Mouse (Mus musculus): ENCODE measurements around the gene Defb19. TPM values are rescaled to one million over a fixed set of nuclear protein-coding genes. Genes with fewer than 3 reads are reported as not detected.

The Defb19 gene
- polyA plus RNA-seq, 1 experiment from 2014 or later, result not detected

GRCm38 (mm10) chr2:152600076-152600475, 20.0 kb upstream of the Defb19 start:
- 90% methylated on average over 6 of the region's 6 CpGs for WGBS
- DNase-seq (ENCODE audit: low spot score) (no peak), ATAC-seq (no peak)

GRCm38 (mm10) chr2:152599299-152599698, 19.2 kb upstream of the Defb19 start, which contains the start of gene Defb45:
Defb45 (minus strand) TSS chr2:152599399.
- no peaks in the 10 kb centered on the region for H3K36me3 ChIP-seq (ENCODE audit: control insufficient read depth, insufficient read depth, low read length)
- H3K9ac ChIP-seq (ENCODE audit: low read length), result no peak within 1 kb of the TSS
- H3K27me3 ChIP-seq (replicated peaks; ENCODE audit: control insufficient read depth, insufficient read depth, low read length), result no peaks in the 10 kb centered on the region
- H3K4me1 ChIP-seq (ENCODE audit: control insufficient read depth, insufficient read depth, low read length), result no peaks in the 10 kb centered on the region
- H3K27ac ChIP-seq (ENCODE audit: low read depth, low read length), result no peak within 1 kb of the TSS
- no peak within 1 kb of the TSS for H3K4me2 ChIP-seq (ENCODE audit: low read length)
- no peaks in the 10 kb centered on the region for H3K9me3 ChIP-seq (replicated peaks; ENCODE audit: control insufficient read depth, low read length)
- no peak within 1 kb of the TSS for H3K4me3 ChIP-seq (ENCODE audit: low read depth, low read length)
- no peak for DNase-seq (ENCODE audit: low spot score)
- 70% methylated on average over 7 of the region's 7 CpGs for WGBS
- no peak for ATAC-seq

More at GRCm38 (mm10) chr2:152600076-152600475, 20.0 kb upstream of the Defb19 start:
- no peak overlapping the region for H3K9ac ChIP-seq (ENCODE audit: low read length)
- H3K9me3 ChIP-seq (replicated peaks; ENCODE audit: control insufficient read depth, low read length), result no peaks in the 10 kb centered on the region
- H3K27me3 ChIP-seq (replicated peaks; ENCODE audit: control insufficient read depth, insufficient read depth, low read length), result no peaks in the 10 kb centered on the region
- no peaks in the 10 kb centered on the region for H3K36me3 ChIP-seq (ENCODE audit: control insufficient read depth, insufficient read depth, low read length)
- H3K4me1 ChIP-seq (ENCODE audit: control insufficient read depth, insufficient read depth, low read length), result no peaks in the 10 kb centered on the region
- no peak overlapping the region for H3K4me3 ChIP-seq (ENCODE audit: low read depth, low read length)
- H3K4me2 ChIP-seq (ENCODE audit: low read length), result no peak overlapping the region
- H3K27ac ChIP-seq (ENCODE audit: low read depth, low read length), result no peak overlapping the region

- ATAC-seq, result no peak
Observed at GRCm38 (mm10) chr2:152589021-152589420, 8.9 kb upstream of the Defb19 start.

GRCm38 (mm10) chr2:152588450-152588849, 8.3 kb upstream of the Defb19 start:
- no peaks in the 10 kb centered on the region for H3K9me3 ChIP-seq (replicated peaks; ENCODE audit: control insufficient read depth, low read length)
- H3K27me3 ChIP-seq (replicated peaks; ENCODE audit: control insufficient read depth, insufficient read depth, low read length), result no peaks in the 10 kb centered on the region
- H3K4me1 ChIP-seq (ENCODE audit: control insufficient read depth, insufficient read depth, low read length), result no peaks in the 10 kb centered on the region
- no peak overlapping the region for H3K4me2 ChIP-seq (ENCODE audit: low read length)
- DNase-seq (ENCODE audit: low spot score) (no peak), ATAC-seq (no peak)
- H3K4me3 ChIP-seq (ENCODE audit: low read depth, low read length), result no peak overlapping the region
- no peaks in the 10 kb centered on the region for H3K36me3 ChIP-seq (ENCODE audit: control insufficient read depth, insufficient read depth, low read length)
- 23% methylated on average over 2 of the region's 2 CpGs for WGBS
- H3K9ac ChIP-seq (ENCODE audit: low read length), result no peak overlapping the region
- no peak overlapping the region for H3K27ac ChIP-seq (ENCODE audit: low read depth, low read length)

More at GRCm38 (mm10) chr2:152589021-152589420, 8.9 kb upstream of the Defb19 start:
- no peak overlapping the region for H3K27ac ChIP-seq (ENCODE audit: low read depth, low read length)
- no peak overlapping the region for H3K9ac ChIP-seq (ENCODE audit: low read length)
- H3K9me3 ChIP-seq (replicated peaks; ENCODE audit: control insufficient read depth, low read length), result no peaks in the 10 kb centered on the region
- DNase-seq (ENCODE audit: low spot score), result no peak
- no peak overlapping the region for H3K4me3 ChIP-seq (ENCODE audit: low read depth, low read length)
- H3K4me1 ChIP-seq (ENCODE audit: control insufficient read depth, insufficient read depth, low read length), result no peaks in the 10 kb centered on the region
- WGBS, result 27% methylated on average over 6 of the region's 6 CpGs
- H3K4me2 ChIP-seq (ENCODE audit: low read length), result no peak overlapping the region
- H3K36me3 ChIP-seq (ENCODE audit: control insufficient read depth, insufficient read depth, low read length), result no peaks in the 10 kb centered on the region
- no peaks in the 10 kb centered on the region for H3K27me3 ChIP-seq (replicated peaks; ENCODE audit: control insufficient read depth, insufficient read depth, low read length)

GRCm38 (mm10) chr2:152586926-152587560, 6.9 kb upstream of the Defb19 start:
- H3K27me3 ChIP-seq (replicated peaks; ENCODE audit: control insufficient read depth, insufficient read depth, low read length), result no peaks in the 10 kb centered on the region
- 80% methylated on average over 4 of the region's 4 CpGs for WGBS
- H3K36me3 ChIP-seq (ENCODE audit: control insufficient read depth, insufficient read depth, low read length), result no peaks in the 10 kb centered on the region
- H3K27ac ChIP-seq (ENCODE audit: low read depth, low read length), result no peak overlapping the region
- no peak overlapping the region for H3K4me2 ChIP-seq (ENCODE audit: low read length)
- H3K4me1 ChIP-seq (ENCODE audit: control insufficient read depth, insufficient read depth, low read length), result no peaks in the 10 kb centered on the region
- no peak overlapping the region for H3K4me3 ChIP-seq (ENCODE audit: low read depth, low read length)
- DNase-seq (ENCODE audit: low spot score) (no peak), ATAC-seq (no peak)
- no peaks in the 10 kb centered on the region for H3K9me3 ChIP-seq (replicated peaks; ENCODE audit: control insufficient read depth, low read length)
- no peak overlapping the region for H3K9ac ChIP-seq (ENCODE audit: low read length)

- H3K4me2 ChIP-seq (ENCODE audit: low read length), result no peak overlapping the region
- no peaks in the 10 kb centered on the region for H3K27me3 ChIP-seq (replicated peaks; ENCODE audit: control insufficient read depth, insufficient read depth, low read length)
- no peak overlapping the region for H3K27ac ChIP-seq (ENCODE audit: low read depth, low read length)
- DNase-seq (ENCODE audit: low spot score) (no peak), ATAC-seq (no peak)
- no peaks in the 10 kb centered on the region for H3K9me3 ChIP-seq (replicated peaks; ENCODE audit: control insufficient read depth, low read length)
- no peaks in the 10 kb centered on the region for H3K36me3 ChIP-seq (ENCODE audit: control insufficient read depth, insufficient read depth, low read length)
- H3K4me1 ChIP-seq (ENCODE audit: control insufficient read depth, insufficient read depth, low read length), result no peaks in the 10 kb centered on the region
- no peak overlapping the region for H3K9ac ChIP-seq (ENCODE audit: low read length)
- WGBS, result 91% methylated on average over 11 of the region's 11 CpGs
- H3K4me3 ChIP-seq (ENCODE audit: low read depth, low read length), result no peak overlapping the region
Observed at GRCm38 (mm10) chr2:152580612-152581011, 500 bp upstream of the Defb19 start.

GRCm38 (mm10) chr2:152573484-152573883, 6.6 kb downstream of the Defb19 start:
- no peak overlapping the region for H3K4me3 ChIP-seq (ENCODE audit: low read depth, low read length)
- H3K4me1 ChIP-seq (ENCODE audit: control insufficient read depth, insufficient read depth, low read length), result no peaks in the 10 kb centered on the region
- no peaks in the 10 kb centered on the region for H3K36me3 ChIP-seq (ENCODE audit: control insufficient read depth, insufficient read depth, low read length)
- no peak for ATAC-seq
- H3K27me3 ChIP-seq (replicated peaks; ENCODE audit: control insufficient read depth, insufficient read depth, low read length), result no peaks in the 10 kb centered on the region
- no peak overlapping the region for H3K4me2 ChIP-seq (ENCODE audit: low read length)
- H3K9ac ChIP-seq (ENCODE audit: low read length), result no peak overlapping the region
- no peak for DNase-seq (ENCODE audit: low spot score)
- WGBS, result 89% methylated on average over 8 of the region's 8 CpGs
- H3K9me3 ChIP-seq (replicated peaks; ENCODE audit: control insufficient read depth, low read length), result no peaks in the 10 kb centered on the region
- no peak overlapping the region for H3K27ac ChIP-seq (ENCODE audit: low read depth, low read length)

GRCm38 (mm10) chr2:152572114-152572794, 7.9 kb downstream of the Defb19 start, which contains the start of gene Defb21:
Defb21 (plus strand) TSS chr2:152572744.
- 63% methylated on average over 11 of the region's 11 CpGs for WGBS
- ATAC-seq (no peak), DNase-seq (ENCODE audit: low spot score) (no peak)

GRCm38 (mm10) chr2:152570313-152570712, 9.8 kb downstream of the Defb19 start:
- no peak for DNase-seq (ENCODE audit: low spot score)
- no peak overlapping the region for H3K4me2 ChIP-seq (ENCODE audit: low read length)
- no peaks in the 10 kb centered on the region for H3K9me3 ChIP-seq (replicated peaks; ENCODE audit: control insufficient read depth, low read length)
- no peak overlapping the region for H3K4me3 ChIP-seq (ENCODE audit: low read depth, low read length)
- no peak overlapping the region for H3K27ac ChIP-seq (ENCODE audit: low read depth, low read length)
- H3K27me3 ChIP-seq (replicated peaks; ENCODE audit: control insufficient read depth, insufficient read depth, low read length), result no peaks in the 10 kb centered on the region
- ATAC-seq, result no peak
- H3K9ac ChIP-seq (ENCODE audit: low read length), result no peak overlapping the region
- 86% methylated on average over 6 of the region's 6 CpGs for WGBS
- H3K36me3 ChIP-seq (ENCODE audit: control insufficient read depth, insufficient read depth, low read length), result no peaks in the 10 kb centered on the region
- no peaks in the 10 kb centered on the region for H3K4me1 ChIP-seq (ENCODE audit: control insufficient read depth, insufficient read depth, low read length)

More at GRCm38 (mm10) chr2:152572114-152572794, 7.9 kb downstream of the Defb19 start, which contains the start of gene Defb21:
- H3K9ac ChIP-seq (ENCODE audit: low read length), result no peak within 1 kb of the TSS
- H3K36me3 ChIP-seq (ENCODE audit: control insufficient read depth, insufficient read depth, low read length), result no peaks in the 10 kb centered on the region
- no peaks in the 10 kb centered on the region for H3K4me1 ChIP-seq (ENCODE audit: control insufficient read depth, insufficient read depth, low read length)
- H3K4me2 ChIP-seq (ENCODE audit: low read length), result no peak within 1 kb of the TSS
- no peak within 1 kb of the TSS for H3K27ac ChIP-seq (ENCODE audit: low read depth, low read length)
- H3K27me3 ChIP-seq (replicated peaks; ENCODE audit: control insufficient read depth, insufficient read depth, low read length), result no peaks in the 10 kb centered on the region
- no peak within 1 kb of the TSS for H3K4me3 ChIP-seq (ENCODE audit: low read depth, low read length)
- no peaks in the 10 kb centered on the region for H3K9me3 ChIP-seq (replicated peaks; ENCODE audit: control insufficient read depth, low read length)
